Mouse (Mus musculus) forebrain, embryonic 12.5 days (tissue): ENCODE results near the gene Anapc13. TPM values are rescaled to one million over a fixed set of nuclear protein-coding genes. Genes with fewer than 3 reads are reported as not detected.

Experiments
- ATAC-seq: fragments of 200-750 bp; cut with Nextera tagmentation; 2 replicates; pipeline ENCODE4 v1.8.0; 2017; ENCODE audit warnings: moderate TSS enrichment; ENCODE audit not compliant: low FRiP score
- H3K27ac ChIP-seq: fragments of 300-500 bp; sonication (generic); 2 replicates; pipeline ENCODE4 v1.5.1; 2016; ENCODE audit warnings: mild to moderate bottlenecking
- H3K27me3 ChIP-seq: fragments of 300-500 bp; sonication (generic); 2 replicates; pipeline ENCODE4 v1.6.1; 2016; ENCODE audit warnings: mild to moderate bottlenecking
- H3K36me3 ChIP-seq: fragments of 300-500 bp; sonication (generic); replicated peaks from 2 replicates; pipeline ENCODE4 v1.6.1; 2016; ENCODE audit warnings: mild to moderate bottlenecking
- H3K4me1 ChIP-seq: fragments of 300-500 bp; sonication (generic); 2 replicates; pipeline ENCODE4 v1.6.1; 2016
- H3K4me2 ChIP-seq: fragments of 300-500 bp; sonication (generic); 2 replicates; pipeline ENCODE4 v1.6.1; 2016; ENCODE audit warnings: mild to moderate bottlenecking, moderate library complexity
- H3K4me3 ChIP-seq: fragments of 300-500 bp; sonication (generic); replicated peaks from 2 replicates; pipeline ENCODE4 v1.5.1; 2016; ENCODE audit warnings: mild to moderate bottlenecking
- H3K9ac ChIP-seq: fragments of 300-500 bp; sonication (generic); 2 replicates; pipeline ENCODE4 v1.6.1; 2016; ENCODE audit warnings: mild to moderate bottlenecking
- H3K9me3 ChIP-seq: fragments of 300-500 bp; sonication (generic); 2 replicates; pipeline ENCODE4 v1.6.1; 2016
- WGBS: fragments of 180-500 bp; shearing (Covaris S2); methylation state at CpG from one replicate; pipeline ENCODE4 v1.1.7; 2016; 5-methylcytosine and 5-hydroxymethylcytosine counted together
- polyA plus RNA-seq: library from polyadenylated mRNA; unstranded; fragments of >200 nt; fragmentation: Nextera tagmentation; extraction: Ambion mirVana; gene quantifications from 2 replicates; pipeline ENCODE4 v1.2.1, GENCODE M21; 2016

Anapc13 gene
- polyA plus RNA-seq, 1 experiment from 2014 or later, result 199 TPM

DNA sequence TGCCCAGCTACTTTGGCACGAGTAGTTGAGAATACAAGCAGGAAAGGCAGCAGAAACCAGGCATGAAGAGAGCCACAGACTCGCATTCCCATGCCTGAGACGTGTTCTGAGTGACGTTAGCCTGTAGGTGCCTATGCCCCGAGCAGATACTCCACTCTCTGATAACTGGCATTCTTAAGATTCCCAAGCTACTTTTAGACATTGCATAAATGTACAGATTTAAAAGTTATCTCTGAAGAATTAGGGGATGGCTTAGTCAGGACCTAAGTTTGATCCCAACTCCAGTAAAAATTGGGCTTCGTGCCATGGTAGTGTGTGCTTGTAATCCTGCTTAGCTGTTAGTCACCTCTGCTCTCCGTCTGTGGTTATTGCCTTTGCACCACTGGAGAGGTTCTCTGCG is 8.4 kb downstream of the Anapc13 start:
- H3K27ac ChIP-seq, result no peak overlapping the region
- no peak for ATAC-seq
- 89% methylated on average over 8 of the region's 8 CpGs for WGBS
- no peak overlapping the region for H3K4me3 ChIP-seq
- no peak overlapping the region for H3K9ac ChIP-seq
- H3K4me2 ChIP-seq, result no peak overlapping the region
- H3K4me1 ChIP-seq, result peaks cover 18% of the 10 kb centered on the region; the same call in 1 of the 2 replicates
- H3K36me3 ChIP-seq, result peaks cover 16% of the 10 kb centered on the region
- no peaks in the 10 kb centered on the region for H3K9me3 ChIP-seq
- no peaks in the 10 kb centered on the region for H3K27me3 ChIP-seq

DNA sequence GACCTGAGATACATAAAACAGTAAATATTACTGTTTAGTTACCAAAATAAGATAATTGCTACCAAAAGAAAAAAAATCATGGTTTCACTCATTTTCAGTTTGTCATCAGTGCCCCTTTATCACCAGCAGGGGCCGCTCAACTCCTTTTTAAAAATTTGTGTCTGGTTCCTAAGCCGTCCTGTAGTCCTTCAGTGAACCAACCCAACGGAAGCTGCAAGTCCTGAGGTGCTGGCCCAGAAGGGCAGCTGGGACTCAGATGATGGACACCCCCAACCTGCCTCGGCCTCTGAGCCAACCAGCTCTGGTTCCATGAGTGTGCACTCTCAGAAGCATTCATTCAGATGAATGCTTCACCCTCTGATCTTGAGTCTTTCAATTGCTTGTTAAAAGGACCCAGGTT is 10.5 kb downstream of the Anapc13 start:
- Histone ChIP-seq H3K27ac (no peak overlapping the region), H3K4me1 (peaks cover 18% of the 10 kb centered on the region; the same call in 1 of the 2 replicates), H3K4me3 (no peak overlapping the region), H3K9ac (no peak overlapping the region), H3K27me3 (no peaks in the 10 kb centered on the region), H3K36me3 (peaks cover 11% of the 10 kb centered on the region), H3K4me2 (no peak overlapping the region), H3K9me3 (peaks cover 2% of the 10 kb centered on the region; the same call in 1 of the 2 replicates)
- under 1% methylated on average over 4 of the region's 4 CpGs for WGBS
- peak; percentile 60 for ATAC-seq

DNA sequence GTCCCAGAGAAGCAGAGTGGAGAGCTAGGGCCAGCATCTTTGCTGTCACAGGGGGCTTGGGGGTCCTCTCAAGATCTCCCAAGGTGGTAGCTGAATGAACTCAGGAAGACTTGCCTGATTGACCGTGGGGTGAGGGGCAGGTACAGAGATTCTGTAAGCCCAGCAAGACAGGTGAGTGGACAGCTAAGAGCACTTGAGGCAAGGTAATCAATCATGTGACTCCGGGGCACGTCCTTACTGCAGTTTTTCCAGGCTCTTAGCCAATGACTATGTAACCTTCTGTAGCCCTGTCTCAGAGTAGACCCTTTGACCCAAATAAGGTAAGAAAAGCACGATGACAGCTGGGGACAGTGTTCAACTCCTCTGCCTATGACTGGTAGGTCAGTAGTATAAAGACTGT is 11.0 kb downstream of the Anapc13 start:
- peaks cover 2% of the 10 kb centered on the region; the same call in 1 of the 2 replicates for H3K9me3 ChIP-seq
- H3K4me3 ChIP-seq, result no peak overlapping the region
- no peak overlapping the region for H3K9ac ChIP-seq
- WGBS, result 85% methylated on average over 4 of the region's 4 CpGs
- no peak overlapping the region for H3K27ac ChIP-seq
- H3K4me1 ChIP-seq, result peaks cover 18% of the 10 kb centered on the region; the same call in 1 of the 2 replicates
- H3K36me3 ChIP-seq, result peaks cover 11% of the 10 kb centered on the region
- no peak overlapping the region for H3K4me2 ChIP-seq
- no peaks in the 10 kb centered on the region for H3K27me3 ChIP-seq
- 0 out of 2 replicates have a peak, but pooled peaks have one; percentile 21 for ATAC-seq

DNA sequence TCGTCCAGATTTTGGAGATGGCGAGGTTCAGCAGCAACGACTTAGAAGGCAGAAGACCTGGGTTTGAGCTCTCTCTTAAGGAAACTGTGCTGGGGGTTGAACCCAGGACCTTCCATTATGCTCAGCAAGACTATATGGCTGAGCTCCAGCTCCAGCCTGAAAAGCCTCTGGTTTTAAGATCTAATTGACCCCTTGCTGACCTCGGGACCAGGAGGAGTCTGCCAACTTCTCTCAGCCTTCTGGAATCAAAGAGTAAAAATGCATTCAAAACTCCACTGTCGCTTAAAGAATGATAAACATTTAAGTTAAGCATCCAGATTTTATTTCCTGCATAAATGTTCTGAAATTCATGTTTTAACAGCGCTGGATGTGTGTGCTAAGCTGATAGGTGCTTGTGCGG is 12.9 kb downstream of the Anapc13 start:
- ATAC-seq, result no peak
- H3K4me2 ChIP-seq, result no peak overlapping the region
- no peak overlapping the region for H3K9ac ChIP-seq
- no peak overlapping the region for H3K4me3 ChIP-seq
- H3K27ac ChIP-seq, result no peak overlapping the region
- H3K27me3 ChIP-seq, result no peaks in the 10 kb centered on the region
- H3K9me3 ChIP-seq, result peaks cover 2% of the 10 kb centered on the region; the same call in 1 of the 2 replicates
- peaks cover 6% of the 10 kb centered on the region for H3K36me3 ChIP-seq
- H3K4me1 ChIP-seq, result peaks cover 34% of the 10 kb centered on the region
- 70% methylated on average over 7 of the region's 7 CpGs for WGBS

DNA sequence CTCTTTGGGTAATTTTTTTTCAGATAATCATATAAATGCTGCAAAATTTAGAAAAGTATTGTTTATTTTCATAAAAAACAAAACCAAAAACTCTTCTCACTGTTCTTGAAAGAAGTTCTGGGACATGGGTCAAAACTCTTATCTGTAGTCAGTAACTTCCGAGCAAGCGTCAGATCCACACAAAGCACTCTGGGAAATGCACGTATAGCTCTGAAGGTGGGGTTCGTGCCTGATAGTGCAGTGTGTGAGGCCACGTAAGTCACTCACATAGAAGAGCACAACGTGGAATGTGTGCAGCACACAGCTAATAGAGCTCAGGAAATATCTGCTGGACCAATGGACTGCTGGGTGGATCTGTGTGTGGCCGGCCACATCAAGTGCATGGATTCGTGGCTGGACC is 13.4 kb downstream of the Anapc13 start:
- no peak for ATAC-seq
- peaks cover 2% of the 10 kb centered on the region; the same call in 1 of the 2 replicates for H3K9me3 ChIP-seq
- no peak overlapping the region for H3K4me3 ChIP-seq
- no peak overlapping the region for H3K4me2 ChIP-seq
- 90% methylated on average over 8 of the region's 8 CpGs for WGBS
- no peaks in the 10 kb centered on the region for H3K27me3 ChIP-seq
- peaks cover under 1% of the 10 kb centered on the region; the same call in 1 of the 2 replicates for H3K36me3 ChIP-seq
- peaks cover 39% of the 10 kb centered on the region for H3K4me1 ChIP-seq
- H3K27ac ChIP-seq, result no peak overlapping the region
- no peak overlapping the region for H3K9ac ChIP-seq

DNA sequence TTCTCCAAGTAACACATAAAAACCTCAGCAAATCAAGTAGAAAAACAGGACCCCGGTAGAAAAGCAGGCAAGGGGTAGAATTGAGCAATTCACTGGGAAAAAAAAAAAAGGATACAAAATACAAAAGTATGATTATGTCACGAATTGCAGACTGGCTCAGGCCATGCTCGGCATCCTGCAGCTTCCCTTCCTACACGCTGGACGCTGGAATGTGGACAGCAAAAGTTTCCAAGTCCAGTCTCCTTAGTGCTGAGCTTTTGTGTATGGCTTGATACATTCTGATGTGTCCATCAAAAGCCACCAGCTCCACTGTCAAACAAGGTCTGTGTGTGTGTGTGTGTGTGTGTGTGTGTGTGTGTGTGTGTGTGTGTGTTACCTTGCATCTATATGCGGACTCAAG is 15.4 kb downstream of the Anapc13 start:
- Histone ChIP-seq H3K4me1 (peaks cover 43% of the 10 kb centered on the region), H3K27ac (no peak overlapping the region), H3K36me3 (no peaks in the 10 kb centered on the region), H3K4me3 (no peak overlapping the region), H3K9ac (no peak overlapping the region), H3K9me3 (peaks cover 2% of the 10 kb centered on the region; the same call in 1 of the 2 replicates), H3K27me3 (0 out of 2 replicates have a peak, but pooled peaks cover 3% of the 10 kb centered on the region), H3K4me2 (no peak overlapping the region)
- no peak for ATAC-seq
- 80% methylated on average over 6 of the region's 6 CpGs for WGBS

DNA sequence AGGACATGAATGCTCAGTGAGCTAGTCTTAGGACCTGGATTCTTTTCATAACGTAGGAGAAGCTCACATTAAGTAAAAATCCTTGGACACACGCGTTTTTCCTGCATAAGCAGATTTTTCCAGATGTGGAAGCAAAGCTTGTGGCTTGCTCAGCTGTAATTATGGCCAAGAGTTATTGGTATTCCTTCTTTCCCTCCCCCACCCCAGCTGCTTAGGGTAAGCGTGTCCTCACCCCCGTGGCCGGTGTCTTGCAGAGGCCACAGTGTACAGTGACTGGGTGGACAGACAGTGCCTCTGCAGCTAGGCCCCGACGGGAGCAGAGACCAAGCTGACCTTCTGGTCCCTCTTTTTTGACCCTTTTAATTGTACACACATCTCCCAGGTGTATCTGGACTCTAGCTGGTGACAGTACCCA is 17.0 kb downstream of the Anapc13 start:
- peak; percentile 37; the same call in 1 of the 2 replicates for ATAC-seq
- Histone ChIP-seq H3K9me3 (peaks cover 2% of the 10 kb centered on the region; the same call in 1 of the 2 replicates), H3K27me3 (0 out of 2 replicates have a peak, but pooled peaks cover 3% of the 10 kb centered on the region), H3K36me3 (no peaks in the 10 kb centered on the region), H3K4me3 (no peak overlapping the region), H3K9ac (no peak overlapping the region), H3K4me1 (peaks cover 31% of the 10 kb centered on the region), H3K27ac (peak overlapping the region; percentile 80), H3K4me2 (no peak overlapping the region)
- 64% methylated on average over 8 of the region's 8 CpGs for WGBS

DNA sequence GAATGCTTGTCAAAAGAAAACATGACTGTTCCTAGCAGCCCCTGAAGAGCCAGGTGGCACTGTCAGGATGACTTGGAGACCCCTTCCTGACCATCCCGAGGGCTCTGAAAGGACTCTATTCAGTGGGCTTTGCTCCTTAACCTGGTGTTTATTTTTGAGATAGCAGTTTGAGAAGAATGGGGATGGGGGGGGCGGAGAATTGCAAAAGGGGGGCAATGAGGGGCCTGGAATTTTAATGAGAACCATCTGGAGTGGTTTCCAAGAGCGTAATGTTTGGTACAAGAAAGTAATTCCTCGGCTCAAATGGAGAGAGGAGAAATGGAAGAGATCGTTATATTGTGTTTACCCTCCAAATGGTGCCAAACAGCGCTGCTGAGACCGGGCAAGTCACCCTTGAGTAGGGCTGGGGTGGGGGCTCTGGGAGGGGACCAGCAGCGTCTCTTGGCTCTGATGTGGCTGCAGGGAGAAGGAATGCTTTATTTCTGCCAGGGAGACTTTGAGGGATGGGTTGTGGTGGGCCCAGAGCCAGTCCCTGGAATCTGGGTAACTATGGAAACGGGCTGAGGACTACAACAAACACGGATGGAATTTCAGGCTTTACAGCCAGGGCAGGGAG is 17.5 kb downstream of the Anapc13 start:
- ATAC-seq, result peak; percentile 88; the same call in 1 of the 2 replicates
- Histone ChIP-seq H3K27ac (peak overlapping the region; percentile 80), H3K4me1 (peaks cover 31% of the 10 kb centered on the region), H3K4me2 (peak overlapping the region; percentile 44), H3K36me3 (no peaks in the 10 kb centered on the region), H3K4me3 (no peak overlapping the region), H3K9me3 (peaks cover 2% of the 10 kb centered on the region; the same call in 1 of the 2 replicates), H3K27me3 (0 out of 2 replicates have a peak, but pooled peaks cover 3% of the 10 kb centered on the region), H3K9ac (no peak overlapping the region)
- WGBS, result 5% methylated on average over 10 of the region's 10 CpGs

DNA sequence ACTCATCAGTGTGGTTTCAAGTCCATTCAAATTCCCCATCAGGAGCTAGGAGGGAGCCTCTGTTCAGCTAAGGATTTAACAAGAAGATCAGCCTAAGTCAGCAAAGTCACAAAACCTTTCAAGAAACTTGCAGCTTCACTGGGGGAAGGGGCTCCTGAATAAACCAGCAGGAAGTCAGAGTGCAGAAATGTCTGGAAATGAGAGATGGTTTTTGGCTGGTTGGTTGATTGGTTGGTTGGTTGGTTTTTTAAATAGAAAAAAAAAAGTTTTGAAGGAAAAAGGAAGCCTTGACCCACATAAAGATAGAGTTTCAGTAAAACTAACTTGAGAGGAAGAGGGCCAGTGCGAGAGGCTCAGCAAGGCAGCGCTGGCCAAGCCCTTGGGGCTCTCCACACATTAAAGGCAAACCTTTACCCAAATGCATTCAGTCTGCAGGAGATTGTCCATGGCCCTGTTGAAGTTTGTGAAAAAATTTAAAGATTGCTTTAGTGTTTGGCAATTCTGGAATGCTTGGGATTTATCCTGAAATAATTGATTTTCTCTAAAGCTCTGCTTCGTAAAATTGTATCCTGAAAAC is 19.1 kb downstream of the Anapc13 start:
- H3K9ac ChIP-seq, result no peak overlapping the region
- H3K4me3 ChIP-seq, result no peak overlapping the region
- 75% methylated on average over 3 of the region's 3 CpGs for WGBS
- peaks cover 38% of the 10 kb centered on the region for H3K4me1 ChIP-seq
- H3K4me2 ChIP-seq, result no peak overlapping the region
- peak overlapping the region; percentile 80; the same call in 1 of the 2 replicates for H3K27ac ChIP-seq
- H3K9me3 ChIP-seq, result peaks cover under 1% of the 10 kb centered on the region; the same call in 1 of the 2 replicates
- 0 out of 2 replicates have a peak, but pooled peaks cover 3% of the 10 kb centered on the region for H3K27me3 ChIP-seq
- no peaks in the 10 kb centered on the region for H3K36me3 ChIP-seq
- ATAC-seq, result no peak

DNA sequence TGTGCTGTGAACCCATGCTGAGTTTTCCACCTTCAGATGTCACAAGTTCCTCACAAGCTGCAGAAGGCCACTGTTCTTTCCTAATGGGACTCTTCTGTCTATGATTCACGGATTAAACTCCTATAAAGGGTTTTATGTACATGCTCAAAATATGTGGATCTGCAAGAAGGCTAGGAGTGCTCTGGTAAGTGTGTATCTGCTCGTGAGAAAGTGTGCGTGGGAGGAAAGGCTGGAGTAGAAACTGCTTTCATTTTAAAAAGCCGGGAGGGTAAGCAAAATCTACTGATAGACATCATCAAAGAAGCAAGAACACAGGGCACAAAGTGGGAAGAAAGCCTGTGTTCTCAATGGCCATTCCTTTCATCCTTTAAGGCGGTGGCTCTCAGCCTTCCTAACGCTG is 20.9 kb downstream of the Anapc13 start:
- Histone ChIP-seq H3K4me1 (peaks cover 54% of the 10 kb centered on the region), H3K4me3 (no peak overlapping the region)

DNA sequence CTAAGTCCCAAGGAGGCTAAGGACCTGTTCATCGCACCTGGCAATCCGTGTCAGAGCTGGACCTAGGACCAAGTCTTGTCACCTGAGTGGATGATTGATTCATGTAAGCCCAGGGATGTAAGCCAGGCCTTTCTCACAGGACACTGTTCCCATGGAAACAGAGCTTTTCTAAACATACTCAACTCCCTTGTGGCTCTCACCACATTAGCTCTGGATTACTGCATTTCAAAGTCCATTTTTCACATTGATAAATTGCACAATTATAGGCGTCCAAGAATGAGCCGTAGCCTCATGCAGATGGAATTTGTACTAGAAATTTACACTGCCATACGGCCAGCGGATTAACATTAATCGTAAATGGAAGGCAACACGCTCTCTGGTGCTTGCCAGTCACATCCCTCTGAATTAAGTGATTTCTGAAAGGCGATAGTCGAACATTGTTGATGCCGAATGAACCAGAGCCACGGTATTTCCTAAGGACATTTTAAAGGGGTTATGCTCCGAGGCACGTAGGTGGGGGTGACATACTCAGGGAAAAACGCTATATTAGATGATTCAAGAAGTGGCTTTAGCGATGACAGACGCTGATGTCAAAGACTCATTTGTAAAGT is 23.9 kb downstream of the Anapc13 start:
- Histone ChIP-seq H3K4me2 (no peak overlapping the region), H3K9me3 (no peaks in the 10 kb centered on the region), H3K27ac (peak overlapping the region; percentile 33; the same call in 1 of the 2 replicates)

More for the DNA sequence above, 20.9 kb downstream of the Anapc13 start:
- 88% methylated on average over 6 of the region's 6 CpGs for WGBS
- Histone ChIP-seq H3K27me3 (0 out of 2 replicates have a peak, but pooled peaks cover 3% of the 10 kb centered on the region), H3K27ac (no peak overlapping the region), H3K9ac (no peak overlapping the region), H3K4me2 (no peak overlapping the region), H3K36me3 (no peaks in the 10 kb centered on the region), H3K9me3 (no peaks in the 10 kb centered on the region)
- ATAC-seq, result no peak

DNA sequence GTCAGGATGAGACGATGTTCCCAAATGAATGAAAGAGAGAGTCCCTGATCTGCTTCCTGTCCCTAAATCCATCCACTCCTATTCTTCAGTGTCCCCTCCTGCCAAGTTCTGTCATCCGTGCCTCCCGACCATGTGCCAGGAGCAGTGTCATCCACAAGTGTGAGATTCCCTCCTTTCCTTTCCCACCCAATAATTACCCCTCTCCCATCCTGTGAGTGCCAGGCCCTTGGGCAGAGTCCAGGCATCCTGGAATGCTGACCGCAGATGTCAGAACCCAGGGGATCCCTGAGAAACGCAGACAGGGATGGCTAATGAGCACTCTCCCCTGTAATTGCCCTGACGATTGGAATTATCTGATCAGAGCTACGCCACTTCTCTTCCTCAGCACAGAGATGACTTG is 24.5 kb downstream of the Anapc13 start:
- Histone ChIP-seq H3K9me3 (no peaks in the 10 kb centered on the region), H3K4me2 (no peak overlapping the region), H3K36me3 (no peaks in the 10 kb centered on the region), H3K4me1 (peaks cover 29% of the 10 kb centered on the region), H3K27ac (peak overlapping the region; percentile 33; the same call in 1 of the 2 replicates), H3K9ac (no peak overlapping the region), H3K4me3 (no peak overlapping the region), H3K27me3 (no peaks in the 10 kb centered on the region)
- 37% methylated on average over 7 of the region's 7 CpGs for WGBS
- ATAC-seq, result peak; percentile 57; the same call in 1 of the 2 replicates

More for the DNA sequence above, 23.9 kb downstream of the Anapc13 start:
- WGBS, result 37% methylated on average over 17 of the region's 17 CpGs
- Histone ChIP-seq H3K36me3 (no peaks in the 10 kb centered on the region), H3K27me3 (no peaks in the 10 kb centered on the region), H3K4me1 (peaks cover 29% of the 10 kb centered on the region), H3K9ac (no peak overlapping the region), H3K4me3 (no peak overlapping the region)
- ATAC-seq, result peak; percentile 76
